ENCODE assay signal across 19 mouse cellular contexts in the genomic region with DNA sequence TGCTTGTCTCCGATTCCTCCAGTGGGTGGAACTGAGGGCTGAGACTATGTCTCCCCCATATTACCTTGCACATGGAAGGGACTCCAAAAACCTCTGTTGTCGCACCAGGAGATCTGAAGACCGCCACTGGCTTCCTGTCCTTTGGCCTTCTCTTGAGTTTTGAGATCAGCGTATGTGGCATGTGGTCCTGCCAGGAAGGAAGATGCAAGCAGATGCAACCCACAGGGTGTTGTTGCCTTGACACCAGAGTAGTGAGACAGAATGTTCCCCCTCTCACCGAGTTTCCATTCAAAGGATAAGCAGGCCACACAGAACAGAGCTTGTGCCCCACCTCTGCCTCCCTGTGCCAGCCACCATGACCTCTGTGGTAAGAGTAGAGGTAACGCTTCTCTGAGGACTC.
DNase-seq lines count a peak whose midpoint lies in the region; ATAC-seq lines count a peak whose summit lies in the region.
"Had no signal": no experiment of that assay in that cellular context is flagged by ENCODE, and none has a peak within 500 bp of the region (broad histone marks: within the 10 kb centered on the region; RNA-seq: fewer than 3 reads in every experiment).

No protein-coding gene starts in this region.

- no peaks in the 10 kb centered on the region for H3K9me3 ChIP-seq in limb, embryonic 15.5 days
- no peaks in the 10 kb centered on the region for H3K9me3 ChIP-seq in limb, embryonic 10.5 days (replicated peaks)
- H3K9me3 ChIP-seq: embryonic facial prominence, embryonic 10.5 days had no signal

- no peak for ATAC-seq in limb, embryonic 15.5 days (ENCODE audit: insufficient number of reproducible peaks, low FRiP score, low TSS enrichment, low read depth)
- peak; percentile 59 for ATAC-seq in monocyte, adult 5-6 weeks (replicated peaks; ENCODE audit: insufficient number of reproducible peaks, low FRiP score, low TSS enrichment, poor library complexity, severe bottlenecking)
- ATAC-seq: activated CD4-positive, CD25-positive, alpha-beta regulatory T cell, adult 4 months; forebrain, postnatal 0 days; intestine, embryonic 16.5 days had no signal

- DNase-seq in limb, embryonic 10.5 days (ENCODE audit: low spot score) = no peak
- peak; percentile 88 for DNase-seq in 416B (ENCODE audit: low read depth)
- peak; percentile 69 to 72 for DNase-seq in CD8-positive naive resting alpha-beta T cell, adult 2 months (ENCODE audit: low read depth in 2 of 2, low spot score in 2 of 2)
- DNase-seq in urinary bladder, adult 18-20 months (ENCODE audit: low spot score in 2 of 2) = no peak
- DNase-seq in gastrocnemius, postnatal 14 days = no peak
- DNase-seq: forebrain, postnatal 0 days; heart, postnatal 36 days; kidney, postnatal 36 days; lung, postnatal 10 days; right cerebral cortex, postnatal 4 days had no signal

- peaks cover 30% of the 10 kb centered on the region for H3K36me3 ChIP-seq in limb, embryonic 15.5 days
- peaks cover 83% of the 10 kb centered on the region for H3K36me3 ChIP-seq in limb, embryonic 10.5 days

- no peak overlapping the region for H3K4me2 ChIP-seq in limb, embryonic 15.5 days
- H3K4me2 ChIP-seq: liver, embryonic 11.5 days; midbrain, embryonic 11.5 days had no signal

- peaks cover 50% of the 10 kb centered on the region for H3K4me1 ChIP-seq in limb, embryonic 15.5 days
- H3K4me1 ChIP-seq in limb, embryonic 10.5 days = peaks cover 41% of the 10 kb centered on the region

- 0 out of 2 replicates have a peak overlapping the region, but pooled peaks have one; percentile 68 for H3K27ac ChIP-seq in limb, embryonic 15.5 days
- no peak overlapping the region for H3K27ac ChIP-seq in limb, embryonic 10.5 days
- H3K27ac ChIP-seq: embryonic facial prominence, embryonic 10.5 days had no signal

- intact Hi-C loops in gastrocnemius, postnatal 14 days (cut with DNase I; ENCODE audit: low total_unique reads) = no loop called here

- H3K27me3 ChIP-seq in limb, embryonic 15.5 days = no peaks in the 10 kb centered on the region
- no peaks in the 10 kb centered on the region for H3K27me3 ChIP-seq in limb, embryonic 10.5 days (ENCODE audit: low read depth, poor library complexity, severe bottlenecking)
- H3K27me3 ChIP-seq: CH12.LX had no signal

- no peak overlapping the region for H3K9ac ChIP-seq in limb, embryonic 15.5 days
- H3K9ac ChIP-seq: forebrain, postnatal 0 days had no signal

- no peak overlapping the region for H3K4me3 ChIP-seq in limb, embryonic 15.5 days
- no peak overlapping the region for H3K4me3 ChIP-seq in limb, embryonic 10.5 days
- H3K4me3 ChIP-seq: embryonic facial prominence, embryonic 10.5 days; erythroblast, embryonic 14.5 days had no signal

- 82% methylated on average over 6 of the region's 6 CpGs for WGBS in limb, embryonic 15.5 days
- 89% methylated on average over 6 of the region's 6 CpGs for WGBS in limb, embryonic 10.5 days

Comparison
In these comparisons a context has a peak if more than half of its experiments do, and no peak if none do; other contexts are left out.
1. DNase-seq: peak in 416B (single experiment) and CD8-positive naive resting alpha-beta T cell, adult 2 months (2 of 2); none in limb, embryonic 10.5 days (single experiment), urinary bladder, adult 18-20 months (0 of 2) and gastrocnemius, postnatal 14 days (single experiment).